Comparison of ENCODE assay signal across 24 mouse cellular contexts in genomic region chr1:88584515-88585033, GRCm38 (mm10).
A peak's percentile ranks its signal among the peaks of the same experiment; 100 is the strongest.
DNase-seq lines count a peak whose midpoint lies in the region; ATAC-seq and TF ChIP-seq lines count a peak whose summit lies in the region.
"Had no signal": no experiment of that assay in that cellular context is flagged by ENCODE, and none has a peak within 500 bp of the region (broad histone marks: within the 10 kb centered on the region; RNA-seq: fewer than 3 reads in every experiment).

No protein-coding gene starts in this region.

- H3K27ac ChIP-seq in midbrain, embryonic 12.5 days (replicated peaks), result no peak overlapping the region
- no peak overlapping the region for H3K27ac ChIP-seq in midbrain, embryonic 13.5 days
- H3K27ac ChIP-seq in CH12.LX (ENCODE audit: insufficient read depth, low read depth), result no peak overlapping the region
- no peak overlapping the region for H3K27ac ChIP-seq in liver, embryonic 11.5 days (ENCODE audit: low read depth, low read length)
- H3K27ac ChIP-seq in forebrain, embryonic 10.5 days, result no peak overlapping the region
- H3K27ac ChIP-seq: embryonic facial prominence, embryonic 13.5 days; forebrain, embryonic 12.5 days; hindbrain, embryonic 13.5 days; left cerebral cortex, adult 2 months; limb, embryonic 12.5 days; lung, embryonic 15.5 days; midbrain, embryonic 10.5 days; neural tube, embryonic 15.5 days had no signal

- H3K4me1 ChIP-seq in midbrain, embryonic 12.5 days, result no peaks in the 10 kb centered on the region
- H3K4me1 ChIP-seq in midbrain, embryonic 13.5 days (replicated peaks), result no peaks in the 10 kb centered on the region
- H3K4me1 ChIP-seq in CH12.LX (ENCODE audit: control insufficient read depth in 1 of 2, insufficient read depth in 2 of 2), result peaks cover 19 to 47% of the 10 kb centered on the region in 2 experiments
- H3K4me1 ChIP-seq in liver, embryonic 11.5 days (replicated peaks; ENCODE audit: control insufficient read depth, insufficient read depth, low read length), result peaks cover 3% of the 10 kb centered on the region; the same call in 1 of the 2 replicates
- peaks cover 6% of the 10 kb centered on the region; the same call in 1 of the 2 replicates for H3K4me1 ChIP-seq in forebrain, embryonic 10.5 days
- H3K4me1 ChIP-seq: embryonic facial prominence, embryonic 13.5 days; hindbrain, embryonic 13.5 days; limb, embryonic 12.5 days; neural tube, embryonic 15.5 days had no signal

- DNase-seq in CH12.LX (ENCODE audit: extremely low read depth), result peak; percentile 27
- DNase-seq in brain, embryonic 14.5 days (ENCODE audit: low read depth), result peak; percentile 37
- no peak for DNase-seq in yolk sac, embryonic 10.5 days (ENCODE audit: low spot score)
- no peak for DNase-seq in liver, embryonic 11.5 days (ENCODE audit: low spot score)
- no peak for DNase-seq in forebrain, embryonic 10.5 days (ENCODE audit: extremely low spot score, low spot score)
- DNase-seq: adrenal gland, adult 8-10 months; cerebellum, adult 11-12 months; cerebellum, adult 9-11 months; gastrocnemius, postnatal 14 days; kidney, adult 11 months; kidney, postnatal 14 days; right cerebral cortex, postnatal 4 days had no signal

- TF ChIP-seq CTCF in CH12.LX (conservative IDR thresholded peaks at IDR 0.05 in 1 of 2, IDR thresholded peaks at IDR 0.05 in 1 of 2; ENCODE audit: low read depth in 2 of 2, low read length in 2 of 2), result no peak
- TF ChIP-seq CTCF in brain, embryonic 14.5 days (IDR thresholded peaks at IDR 0.05; ENCODE audit: borderline replicate concordance, extremely low read depth, insufficient read depth, insufficient read length), result no peak

- no peaks in the 10 kb centered on the region for H3K9me3 ChIP-seq in midbrain, embryonic 12.5 days
- H3K9me3 ChIP-seq in midbrain, embryonic 13.5 days, result no peaks in the 10 kb centered on the region
- peaks cover 42% of the 10 kb centered on the region for H3K9me3 ChIP-seq in CH12.LX (replicated peaks; ENCODE audit: low read length)
- no peaks in the 10 kb centered on the region for H3K9me3 ChIP-seq in liver, embryonic 11.5 days (ENCODE audit: control insufficient read depth, low read length)
- H3K9me3 ChIP-seq in forebrain, embryonic 10.5 days, result no peaks in the 10 kb centered on the region
- H3K9me3 ChIP-seq: embryonic facial prominence, embryonic 13.5 days; forebrain, embryonic 12.5 days; hindbrain, embryonic 13.5 days; limb, embryonic 12.5 days; lung, embryonic 15.5 days; midbrain, embryonic 10.5 days; neural tube, embryonic 15.5 days had no signal

- TF ChIP-seq EP300 in CH12.LX (IDR thresholded peaks at IDR 0.05; ENCODE audit: low read length), result no peak

- 73% methylated on average over 5 of the region's 5 CpGs for WGBS in midbrain, embryonic 12.5 days
- 71% methylated on average over 5 of the region's 5 CpGs for WGBS in midbrain, embryonic 13.5 days
- 59% methylated on average over 5 of the region's 5 CpGs for WGBS in liver, embryonic 11.5 days
- 81% methylated on average over 5 of the region's 5 CpGs for WGBS in forebrain, embryonic 10.5 days

- no peak overlapping the region for H3K4me2 ChIP-seq in midbrain, embryonic 12.5 days (replicated peaks)
- no peak overlapping the region for H3K4me2 ChIP-seq in midbrain, embryonic 13.5 days (replicated peaks)
- no peak overlapping the region for H3K4me2 ChIP-seq in CH12.LX (ENCODE audit: insufficient read depth, low read depth, poor library complexity, severe bottlenecking)
- H3K4me2 ChIP-seq in liver, embryonic 11.5 days, result no peak overlapping the region
- H3K4me2 ChIP-seq: embryonic facial prominence, embryonic 13.5 days; forebrain, embryonic 12.5 days; hindbrain, embryonic 13.5 days; limb, embryonic 12.5 days; lung, embryonic 15.5 days; neural tube, embryonic 15.5 days had no signal

- no peak for TF ChIP-seq RAD21 in CH12.LX (IDR thresholded peaks at IDR 0.05; ENCODE audit: low read depth, low read length)

- 0 out of 2 replicates have a peak overlapping the region, but pooled peaks have one; percentile 6 for H3K9ac ChIP-seq in midbrain, embryonic 12.5 days (replicated peaks)
- H3K9ac ChIP-seq in midbrain, embryonic 13.5 days (replicated peaks), result no peak overlapping the region
- no peak overlapping the region for H3K9ac ChIP-seq in CH12.LX (ENCODE audit: insufficient read depth, low read depth)
- H3K9ac ChIP-seq in liver, embryonic 11.5 days (ENCODE audit: low read depth, low read length), result no peak overlapping the region
- H3K9ac ChIP-seq: embryonic facial prominence, embryonic 13.5 days; forebrain, embryonic 12.5 days; hindbrain, embryonic 13.5 days; limb, embryonic 12.5 days; lung, embryonic 15.5 days; neural tube, embryonic 15.5 days had no signal

- no peak for TF ChIP-seq POLR2A in CH12.LX (IDR thresholded peaks at IDR 0.05; ENCODE audit: low read depth, low read length)
- no peak for TF ChIP-seq POLR2A in brain, embryonic 14.5 days (IDR thresholded peaks at IDR 0.05; ENCODE audit: borderline replicate concordance, extremely low read depth, insufficient read depth, insufficient read length, poor library complexity, severe bottlenecking)

- ATAC-seq in midbrain, embryonic 12.5 days (ENCODE audit: low FRiP score, low read depth), result no peak
- no peak for ATAC-seq in midbrain, embryonic 13.5 days
- peak; percentile 10; the same call in 1 of the 2 replicates for ATAC-seq in neutrophil, adult 5-6 weeks (ENCODE audit: extremely low read depth, insufficient number of reproducible peaks, low FRiP score, poor library complexity, severe bottlenecking)
- no peak for ATAC-seq in liver, embryonic 11.5 days (replicated peaks; ENCODE audit: low FRiP score)

- dilution Hi-C loops in CH12.LX (cut with MboI; ENCODE audit: extremely low pct_ligation_motif_present, extremely low pct_unique_long_range_greater_than_20kb, low sequenced_read_pairs), result no loop called here

- no peaks in the 10 kb centered on the region for H3K36me3 ChIP-seq in midbrain, embryonic 12.5 days
- H3K36me3 ChIP-seq in midbrain, embryonic 13.5 days, result no peaks in the 10 kb centered on the region
- H3K36me3 ChIP-seq in CH12.LX (replicated peaks in 1 of 2; ENCODE audit: control insufficient read depth in 1 of 2, insufficient read depth in 1 of 2, low read length in 1 of 2), result no peaks in the 10 kb centered on the region
- H3K36me3 ChIP-seq in liver, embryonic 11.5 days (ENCODE audit: control insufficient read depth, insufficient read depth, low read length), result no peaks in the 10 kb centered on the region
- no peaks in the 10 kb centered on the region for H3K36me3 ChIP-seq in forebrain, embryonic 10.5 days (replicated peaks)
- H3K36me3 ChIP-seq: embryonic facial prominence, embryonic 13.5 days; forebrain, embryonic 12.5 days; hindbrain, embryonic 13.5 days; limb, embryonic 12.5 days; lung, embryonic 15.5 days; midbrain, embryonic 10.5 days; neural tube, embryonic 15.5 days had no signal

- in situ Hi-C loops in CH12.LX (cut with MboI; ENCODE audit: low pct_ligation_motif_present, low pct_unique_long_range_greater_than_20kb, low sequenced_read_pairs), result no loop called here

- no peak overlapping the region for H3K4me3 ChIP-seq in midbrain, embryonic 12.5 days
- no peak overlapping the region for H3K4me3 ChIP-seq in midbrain, embryonic 13.5 days (replicated peaks)
- no peak overlapping the region for H3K4me3 ChIP-seq in CH12.LX (replicated peaks in 1 of 3; ENCODE audit: low read depth in 2 of 3, low read length in 2 of 3, poor library complexity in 1 of 3)
- no peak overlapping the region for H3K4me3 ChIP-seq in liver, embryonic 11.5 days (ENCODE audit: low read depth, low read length)
- H3K4me3 ChIP-seq in forebrain, embryonic 10.5 days, result no peak overlapping the region
- H3K4me3 ChIP-seq: embryonic facial prominence, embryonic 13.5 days; erythroblast, embryonic 14.5 days; forebrain, embryonic 12.5 days; hindbrain, embryonic 13.5 days; left cerebral cortex, adult 2 months; limb, embryonic 12.5 days; lung, embryonic 15.5 days; midbrain, embryonic 10.5 days; neural tube, embryonic 15.5 days had no signal

- no peaks in the 10 kb centered on the region for H3K79me2 ChIP-seq in CH12.LX (replicated peaks; ENCODE audit: control insufficient read depth, extremely low read depth, insufficient read depth, poor library complexity, severe bottlenecking)

- H3K27me3 ChIP-seq in midbrain, embryonic 12.5 days, result peaks cover 22% of the 10 kb centered on the region
- peaks cover 10% of the 10 kb centered on the region; the same call in 1 of the 2 replicates for H3K27me3 ChIP-seq in midbrain, embryonic 13.5 days
- no peaks in the 10 kb centered on the region for H3K27me3 ChIP-seq in CH12.LX (replicated peaks)
- no peaks in the 10 kb centered on the region; the same call in 1 of the 2 replicates for H3K27me3 ChIP-seq in liver, embryonic 11.5 days (replicated peaks; ENCODE audit: control insufficient read depth, insufficient read depth, low read length)
- 0 out of 2 replicates have a peak, but pooled peaks cover 7% of the 10 kb centered on the region for H3K27me3 ChIP-seq in forebrain, embryonic 10.5 days (ENCODE audit: poor library complexity, severe bottlenecking)
- H3K27me3 ChIP-seq: embryonic facial prominence, embryonic 13.5 days; forebrain, embryonic 12.5 days; hindbrain, embryonic 13.5 days; limb, embryonic 12.5 days; lung, embryonic 15.5 days; neural tube, embryonic 15.5 days had no signal

TF ChIP-seq in CH12.LX, 34 proteins besides CTCF, POLR2A, EP300 and RAD21:
- TF ChIP-seq ZMIZ1 (IDR thresholded peaks at IDR 0.05; ENCODE audit: low read depth, low read length), result no peak
- TF ChIP-seq MAX (IDR thresholded peaks at IDR 0.05; ENCODE audit: low read length), result no peak
- no peak for TF ChIP-seq JUND (conservative IDR thresholded peaks at IDR 0.05; ENCODE audit: low read depth, low read length)
- 0 out of 2 replicates have a peak, but pooled peaks have one; percentile 17 for TF ChIP-seq BHLHE40 (IDR thresholded peaks at IDR 0.05; ENCODE audit: low read depth, low read length)
- TF ChIP-seq MAFK (IDR thresholded peaks at IDR 0.05; ENCODE audit: insufficient replicate concordance, low read length), result no peak
- no peak for TF ChIP-seq IRF4 (IDR thresholded peaks at IDR 0.05; ENCODE audit: low read depth, low read length)
- TF ChIP-seq PAX5 (IDR thresholded peaks at IDR 0.05; ENCODE audit: low read length), result no peak
- TF ChIP-seq UBTF (IDR thresholded peaks at IDR 0.05; ENCODE audit: low read depth, low read length), result no peak
- TF ChIP-seq POLR2AphosphoS2 (IDR thresholded peaks at IDR 0.05; ENCODE audit: low read depth, low read length), result no peak
- TF ChIP-seq KAT2A (IDR thresholded peaks at IDR 0.05; ENCODE audit: insufficient replicate concordance, low read length), result no peak
- peak; percentile 23 for TF ChIP-seq USF1 (IDR thresholded peaks at IDR 0.05; ENCODE audit: low read depth, low read length)
- TF ChIP-seq SIN3A (IDR thresholded peaks at IDR 0.05; ENCODE audit: low read length), result no peak

Comparison
In these comparisons a context has a peak if more than half of its experiments do, and no peak if none do; other contexts are left out.
1. DNase-seq: peak in CH12.LX (single experiment) and brain, embryonic 14.5 days (single experiment); none in yolk sac, embryonic 10.5 days (single experiment), liver, embryonic 11.5 days (single experiment) and forebrain, embryonic 10.5 days (single experiment).